Mouse (Mus musculus) effector memory CD4-positive, alpha-beta T cell, adult 7 months (primary cell): ENCODE measurements around the gene Rgs17. TPM values are rescaled to one million over a fixed set of nuclear protein-coding genes. Genes with fewer than 3 reads are reported as not detected.

Experiments
- polyA plus RNA-seq: library from polyadenylated mRNA; unstranded; fragments of 100-300 nt; shearing (Covaris generic); gene quantifications from one replicate; pipeline ENCODE4 v1.2.1, GENCODE M21; 2017

Gene Rgs17
- not detected for polyA plus RNA-seq

GRCm38 (mm10) chr10:5922294-5922828 is at the start of gene Rgs17:
TSS of gene Rgs17 (minus strand) at chr10:5922400.

GRCm38 (mm10) chr10:5823740-5824491 is 98.3 kb downstream of the Rgs17 start, which contains the start of gene Mtrf1l:
TSS of gene Mtrf1l (minus strand) at chr10:5823910.

GRCm38 (mm10) chr10:5805243-5805730 is 116.9 kb downstream of the Rgs17 start, which contains the start of gene Fbxo5:
TSS of gene Fbxo5 (minus strand) at chr10:5805600.

Other genes starting within 250 kb of the Rgs17 start
- 9.8 TPM for gene Fbxo5, start 116.8 kb downstream of the Rgs17 start, polyA plus RNA-seq
- gene Mtrf1l, start 98.5 kb downstream of the Rgs17 start, polyA plus RNA-seq = 7.2 TPM